Mouse (Mus musculus): ENCODE data around the gene Plin4.

DNA sequence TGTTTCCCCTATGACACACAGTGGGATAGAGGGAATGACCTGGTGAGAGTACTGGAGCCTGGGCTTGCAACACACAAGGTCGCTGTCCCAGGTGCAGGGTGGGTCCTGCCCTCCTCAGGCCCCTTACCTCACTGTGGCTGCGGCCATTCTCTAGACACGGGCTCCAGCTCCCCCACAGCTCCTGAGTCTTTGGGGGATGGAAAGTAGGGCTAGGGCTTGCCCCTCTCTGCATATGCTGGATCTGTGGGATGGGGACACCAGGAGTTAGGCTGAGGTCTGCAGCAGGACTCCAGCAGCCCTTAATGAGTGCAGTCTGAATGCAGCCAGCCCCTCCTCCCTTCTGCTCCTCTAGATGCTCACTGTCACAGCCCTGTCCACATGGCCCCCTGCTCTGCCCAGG is 3.1 kb upstream of the Plin4 start:
- TF ChIP-seq CTCF (IDR thresholded peaks at IDR 0.05; ENCODE audit: extremely low read depth, insufficient read depth, low read length), result no peak
- no peak for TF ChIP-seq POLR2A (IDR thresholded peaks at IDR 0.05; ENCODE audit: extremely low read depth, insufficient read depth, low read length)

Data from cortical plate, adult 2 months (tissue).